Comparison of ENCODE assay signal across 8 mouse cellular contexts in genomic region chr14:25493301-25494241, GRCm38 (mm10). TPM values are rescaled to one million over a fixed set of nuclear protein-coding genes. Genes with fewer than 3 reads are reported as not detected.
DNase-seq lines count a peak whose midpoint lies in the region; ATAC-seq and TF ChIP-seq lines count a peak whose summit lies in the region.

No protein-coding gene starts in this region.

- no peaks in the 10 kb centered on the region for H3K27me3 ChIP-seq in neural tube, embryonic 11.5 days (ENCODE audit: control insufficient read depth, insufficient read depth, low read length)
- no peaks in the 10 kb centered on the region for H3K27me3 ChIP-seq in hindbrain, embryonic 14.5 days (ENCODE audit: control insufficient read depth, insufficient read depth, low read length)

- WGBS in neural tube, embryonic 11.5 days: 60% methylated on average over 22 of the region's 22 CpGs
- 27% methylated on average over 22 of the region's 22 CpGs for WGBS in hindbrain, embryonic 14.5 days
- 46% methylated on average over 22 of the region's 22 CpGs for WGBS in olfactory bulb, adult 2 months

- TF ChIP-seq POLR2A in olfactory bulb, adult 2 months (IDR thresholded peaks at IDR 0.05; ENCODE audit: insufficient read depth, low read depth, low read length): no peak

- H3K4me2 ChIP-seq in neural tube, embryonic 11.5 days (ENCODE audit: low read depth): no peak overlapping the region
- H3K4me2 ChIP-seq in hindbrain, embryonic 14.5 days (replicated peaks): peak overlapping the region; percentile 21; the same call in 1 of the 2 replicates

- no peaks in the 10 kb centered on the region for H3K9me3 ChIP-seq in neural tube, embryonic 11.5 days (ENCODE audit: control insufficient read depth, low read length)
- H3K9me3 ChIP-seq in hindbrain, embryonic 14.5 days (ENCODE audit: control insufficient read depth, low read length): no peaks in the 10 kb centered on the region

- H3K9ac ChIP-seq in neural tube, embryonic 11.5 days (ENCODE audit: low read length): no peak overlapping the region
- peak overlapping the region; percentile 46 for H3K9ac ChIP-seq in hindbrain, embryonic 14.5 days

- no peak overlapping the region for H3K4me3 ChIP-seq in neural tube, embryonic 11.5 days (ENCODE audit: low read depth, low read length)
- H3K4me3 ChIP-seq in hindbrain, embryonic 14.5 days (replicated peaks; ENCODE audit: low read length): no peak overlapping the region
- no peak overlapping the region for H3K4me3 ChIP-seq in olfactory bulb, adult 2 months (ENCODE audit: insufficient read depth, low read depth, low read length)

- H3K4me1 ChIP-seq in neural tube, embryonic 11.5 days (ENCODE audit: control insufficient read depth, insufficient read depth, low read length): peaks cover 62% of the 10 kb centered on the region
- peaks cover 91% of the 10 kb centered on the region for H3K4me1 ChIP-seq in hindbrain, embryonic 14.5 days (replicated peaks; ENCODE audit: control insufficient read depth, insufficient read depth, low read length)
- H3K4me1 ChIP-seq in olfactory bulb, adult 2 months (ENCODE audit: control insufficient read depth, insufficient read depth, low read length): peaks cover 56% of the 10 kb centered on the region

- no peak for ATAC-seq in neural tube, embryonic 11.5 days (ENCODE audit: insufficient read depth, low FRiP score, low TSS enrichment)
- peak; percentile 48 for ATAC-seq in common myeloid progenitor, adult 5-6 weeks (replicated peaks; ENCODE audit: low read depth, poor library complexity, severe bottlenecking)
- ATAC-seq in hindbrain, embryonic 14.5 days (ENCODE audit: low FRiP score): peak; percentile 42

- no peaks in the 10 kb centered on the region; the same call in 1 of the 2 replicates for H3K36me3 ChIP-seq in neural tube, embryonic 11.5 days (ENCODE audit: control insufficient read depth, insufficient read depth, low read length)
- H3K36me3 ChIP-seq in hindbrain, embryonic 14.5 days (replicated peaks; ENCODE audit: control insufficient read depth, insufficient read depth): no peaks in the 10 kb centered on the region

- peak overlapping the region; percentile 63 for H3K27ac ChIP-seq in neural tube, embryonic 11.5 days (ENCODE audit: low read depth, low read length)
- H3K27ac ChIP-seq in hindbrain, embryonic 14.5 days: peak overlapping the region; percentile 87
- peak overlapping the region; percentile 25; the same call in 1 of the 2 replicates for H3K27ac ChIP-seq in olfactory bulb, adult 2 months (ENCODE audit: insufficient read depth, low read depth, low read length)

- DNase-seq in neural tube, embryonic 11.5 days (ENCODE audit: low spot score): no peak
- DNase-seq in neural tube, embryonic 10.5 days (ENCODE audit: extremely low spot score, low spot score): no peak
- peak; percentile 52 for DNase-seq in hindbrain, embryonic 14.5 days (ENCODE audit: low spot score)
- peak; percentile 71 to 85 for DNase-seq in layer of hippocampus, postnatal 14 days (ENCODE audit: low spot score in 2 of 2)
- no peak for DNase-seq in ovary, postnatal 36 days (ENCODE audit: low spot score)
- DNase-seq in heart, postnatal 4 days: no peak

- TF ChIP-seq CTCF in olfactory bulb, adult 2 months (IDR thresholded peaks at IDR 0.05; ENCODE audit: insufficient read depth, low read depth, low read length): no peak

RNA-seq across cellular contexts. Expression of gene Zmiz1, which starts 34.6 kb away (rescaled TPM):
- 57.4 and 60.2 TPM in 2 replicates for polyA plus RNA-seq in neural tube, embryonic 11.5 days (2014; fragmentation: Nextera tagmentation; extraction: Ambion mirVana)
- 15.7 and 23.1 TPM in 2 replicates for total RNA-seq in common myeloid progenitor, adult 5-6 weeks (2017)
- polyA plus RNA-seq in hindbrain, embryonic 14.5 days (2014; fragmentation: Nextera tagmentation; extraction: Ambion mirVana): 70.0 and 70.6 TPM in 2 replicates
- 100 to 1,000 TPM; 104 to 105 TPM for total RNA-seq in layer of hippocampus, postnatal 14 days (2021)
- 98.3 TPM in 1 of 2 replicates, not detected in the other for polyA plus RNA-seq in olfactory bulb, adult 2 months (2012; ENCODE audit: insufficient read depth, insufficient read length, low replicate concordance, missing spikeins)
- total RNA-seq in heart, postnatal 4 days (2021): 10 to 100 TPM; 67.0 to 78.5 TPM

Comparison
In these comparisons a context has a peak if more than half of its experiments do, and no peak if none do; other contexts are left out.
1. DNase-seq: peak in hindbrain, embryonic 14.5 days (single experiment) and layer of hippocampus, postnatal 14 days (2 of 2); none in neural tube, embryonic 11.5 days (single experiment), neural tube, embryonic 10.5 days (single experiment), ovary, postnatal 36 days (single experiment) and heart, postnatal 4 days (single experiment).
2. H3K27ac ChIP-seq: peak in every context shown above with its lines; median percentile 87 in hindbrain, embryonic 14.5 days; 63 in neural tube, embryonic 11.5 days; 25 in olfactory bulb, adult 2 months.